Mouse (Mus musculus) ES-Bruce4 (cell line): ENCODE data around the gene Hip1r. TPM values are rescaled to one million over a fixed set of nuclear protein-coding genes. Genes with fewer than 3 reads are reported as not detected.

Experiments used
- H3K27ac ChIP-seq: 2 replicates; pipeline ENCODE4 v1.5.1; 2012; ENCODE audit warnings: low read length, inconsistent platforms; ENCODE audit not compliant: insufficient read depth
- H3K27me3 ChIP-seq: 2 replicates; pipeline ENCODE4 v1.6.1; 2012; ENCODE audit warnings: mild to moderate bottlenecking, low read length, inconsistent platforms; ENCODE audit not compliant: control insufficient read depth, poor library complexity, insufficient read depth, severe bottlenecking
- H3K36me3 ChIP-seq: 2 replicates; pipeline ENCODE4 v1.6.1; 2012; ENCODE audit warnings: inconsistent platforms, mild to moderate bottlenecking, low read length, moderate library complexity; ENCODE audit not compliant: control insufficient read depth, poor library complexity, insufficient read depth, severe bottlenecking
- H3K4me1 ChIP-seq: one replicate; pipeline ENCODE4 v1.8.1; 2011; ENCODE audit warnings: low read length; ENCODE audit not compliant: control insufficient read depth, insufficient read depth
- H3K4me3 ChIP-seq: 2 replicates; pipeline ENCODE4 v1.5.1; 2011; ENCODE audit warnings: low read depth, mild to moderate bottlenecking, low read length
- H3K9ac ChIP-seq: 2 replicates; pipeline ENCODE4 v1.6.1; 2012; ENCODE audit warnings: low read depth, mild to moderate bottlenecking, inconsistent platforms; ENCODE audit not compliant: poor library complexity, severe bottlenecking
- H3K9me3 ChIP-seq: replicated peaks from 2 replicates; pipeline ENCODE4 v1.6.1; 2012; ENCODE audit warnings: mild to moderate bottlenecking, low read length, inconsistent platforms; ENCODE audit not compliant: control insufficient read depth, poor library complexity, insufficient read depth, severe bottlenecking
- CTCF ChIP-seq: IDR thresholded peaks from one replicate; pipeline ENCODE4 v1.8.1; 2011; ENCODE audit warnings: low read depth, low read length
- EP300 ChIP-seq: IDR thresholded peaks from 2 replicates; pipeline ENCODE4 v1.6.1; 2011; ENCODE audit warnings: low read depth, low read length; ENCODE audit not compliant: insufficient read depth
- POLR2A ChIP-seq: IDR thresholded peaks from one replicate; pipeline ENCODE4 v1.8.1; 2011; ENCODE audit warnings: low read length; ENCODE audit not compliant: insufficient read depth
- polyA plus RNA-seq: library from polyadenylated mRNA; stranded (reverse); fragments of >200 nt; gene quantifications from 2 replicates; pipeline ENCODE4 v1.2.4, GENCODE M21; 2011; ENCODE audit warnings: low read depth; ENCODE audit not compliant: missing spikeins, insufficient read depth, insufficient read length

Gene Hip1r
- polyA plus RNA-seq, 1 experiment: 17.4 TPM

DNA sequence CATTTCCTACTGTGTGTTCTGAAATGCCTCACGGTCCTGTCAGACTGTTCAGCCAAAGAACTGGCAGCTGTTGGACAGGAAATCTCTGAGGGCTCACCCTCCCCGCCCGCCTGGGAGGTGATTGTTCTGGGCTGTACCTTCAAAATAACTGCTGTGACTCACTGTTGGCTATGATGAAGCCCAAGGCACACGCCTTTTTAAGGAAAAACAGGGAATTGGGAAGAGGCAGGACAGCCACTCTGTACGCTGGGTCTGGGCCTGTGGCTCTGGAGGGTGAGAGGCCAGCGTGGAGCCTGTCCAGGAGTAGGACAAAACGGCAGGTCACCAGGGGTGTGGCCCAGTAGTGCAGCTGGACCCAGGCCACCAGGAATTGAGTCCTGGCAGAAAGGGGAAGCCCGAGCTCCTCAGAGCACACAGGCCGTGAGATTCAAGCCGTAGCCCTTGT is 18.8 kb downstream of the Hip1r start:
- Histone ChIP-seq H3K36me3 (no peaks in the 10 kb centered on the region), H3K4me1 (no peaks in the 10 kb centered on the region), H3K27ac (no peak overlapping the region), H3K27me3 (no peaks in the 10 kb centered on the region), H3K9ac (no peak overlapping the region), H3K9me3 (no peaks in the 10 kb centered on the region), H3K4me3 (no peak overlapping the region)
- TF ChIP-seq CTCF (no peak), EP300 (no peak), POLR2A (no peak)

DNA sequence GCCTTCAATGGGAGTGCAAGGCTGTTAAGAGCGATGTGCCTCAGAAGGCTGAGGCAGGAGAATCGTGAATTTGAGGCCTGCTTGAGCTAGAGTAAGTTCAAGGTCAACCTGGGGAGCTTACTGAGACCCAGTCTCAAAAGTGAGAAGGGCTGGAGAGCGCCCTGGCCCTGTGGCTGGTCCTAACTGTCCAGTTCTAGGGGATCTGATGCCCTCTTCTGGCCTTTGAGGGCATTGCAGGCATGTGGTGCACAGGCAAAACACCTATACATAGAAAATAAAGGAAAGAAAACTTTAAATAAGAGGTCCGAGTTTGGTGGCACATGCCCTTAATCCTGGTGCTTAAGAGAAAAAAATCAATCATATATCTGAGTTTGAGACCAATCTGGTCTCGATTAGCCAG is 19.4 kb downstream of the Hip1r start:
- Histone ChIP-seq H3K27ac (no peak overlapping the region), H3K4me1 (no peaks in the 10 kb centered on the region), H3K9ac (no peak overlapping the region), H3K27me3 (no peaks in the 10 kb centered on the region), H3K9me3 (no peaks in the 10 kb centered on the region), H3K4me3 (no peak overlapping the region), H3K36me3 (no peaks in the 10 kb centered on the region)
- TF ChIP-seq EP300: no peak
- no peak for TF ChIP-seq POLR2A
- TF ChIP-seq CTCF: peak; percentile 89

DNA sequence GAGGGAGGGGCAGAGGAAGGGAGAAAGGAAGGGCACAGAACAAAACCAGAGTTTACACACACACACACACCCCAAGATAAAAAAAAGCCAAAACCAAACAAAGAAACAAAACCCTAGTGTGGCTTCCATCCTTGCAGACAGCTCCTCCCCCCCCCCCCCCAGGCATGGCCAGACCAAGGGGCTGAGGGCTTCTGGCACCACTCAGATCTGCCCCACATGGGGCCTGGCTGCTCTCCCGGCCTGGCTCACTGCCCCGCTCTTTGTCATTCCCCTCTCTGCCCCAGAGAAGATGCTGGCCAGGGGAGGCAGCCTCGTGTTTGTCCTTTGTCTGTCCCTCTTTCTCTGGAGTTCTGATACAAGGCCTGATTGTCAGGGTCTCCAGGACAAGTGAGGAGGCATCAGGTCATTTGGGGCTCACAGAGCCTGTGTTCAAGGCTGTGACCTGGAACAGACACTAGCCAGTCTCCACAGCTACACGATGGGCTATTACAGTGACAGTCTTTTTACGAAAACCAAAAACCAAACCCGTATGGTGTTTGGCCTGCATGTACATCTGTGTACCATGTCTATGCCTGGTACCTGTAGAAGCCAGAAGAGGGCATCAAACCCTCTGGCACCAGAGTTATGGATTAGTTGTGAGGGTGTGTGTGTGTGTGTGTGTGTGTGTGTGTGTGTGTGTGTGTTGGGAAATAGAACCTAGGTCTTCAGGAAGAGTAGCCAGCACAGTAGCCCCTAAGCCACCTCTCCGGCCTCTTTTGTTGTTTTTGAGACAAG is 20.0 kb downstream of the Hip1r start:
- no peak for TF ChIP-seq CTCF
- no peak for TF ChIP-seq POLR2A
- no peak for TF ChIP-seq EP300
- Histone ChIP-seq H3K36me3 (no peaks in the 10 kb centered on the region), H3K4me3 (no peak overlapping the region), H3K9me3 (no peaks in the 10 kb centered on the region), H3K4me1 (no peaks in the 10 kb centered on the region), H3K27me3 (no peaks in the 10 kb centered on the region), H3K27ac (no peak overlapping the region), H3K9ac (no peak overlapping the region)

DNA sequence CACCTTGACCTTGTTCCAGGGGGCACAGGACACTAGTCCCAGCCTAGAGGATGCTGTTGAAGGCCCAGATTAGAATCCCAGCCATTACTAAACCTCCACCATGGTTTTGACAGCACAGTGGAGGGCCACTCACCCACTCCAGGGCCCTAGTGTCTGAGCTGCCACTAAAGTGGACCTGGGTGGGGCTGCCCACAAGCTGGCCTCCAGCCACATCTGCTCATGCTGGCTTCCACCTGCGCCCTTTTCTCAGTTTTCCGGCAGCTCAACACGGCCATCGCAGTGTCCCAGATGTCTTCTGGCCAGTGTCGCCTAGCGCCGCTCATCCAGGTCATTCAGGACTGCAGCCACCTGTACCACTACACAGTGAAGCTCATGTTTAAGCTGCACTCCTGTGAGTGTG is 21.0 kb downstream of the Hip1r start:
- TF ChIP-seq POLR2A (no peak), EP300 (no peak), CTCF (no peak)
- no peak overlapping the region for H3K9ac ChIP-seq
- no peaks in the 10 kb centered on the region for H3K9me3 ChIP-seq
- H3K27me3 ChIP-seq: no peaks in the 10 kb centered on the region
- H3K27ac ChIP-seq: no peak overlapping the region
- no peaks in the 10 kb centered on the region for H3K36me3 ChIP-seq
- H3K4me3 ChIP-seq: no peak overlapping the region
- no peaks in the 10 kb centered on the region for H3K4me1 ChIP-seq

DNA sequence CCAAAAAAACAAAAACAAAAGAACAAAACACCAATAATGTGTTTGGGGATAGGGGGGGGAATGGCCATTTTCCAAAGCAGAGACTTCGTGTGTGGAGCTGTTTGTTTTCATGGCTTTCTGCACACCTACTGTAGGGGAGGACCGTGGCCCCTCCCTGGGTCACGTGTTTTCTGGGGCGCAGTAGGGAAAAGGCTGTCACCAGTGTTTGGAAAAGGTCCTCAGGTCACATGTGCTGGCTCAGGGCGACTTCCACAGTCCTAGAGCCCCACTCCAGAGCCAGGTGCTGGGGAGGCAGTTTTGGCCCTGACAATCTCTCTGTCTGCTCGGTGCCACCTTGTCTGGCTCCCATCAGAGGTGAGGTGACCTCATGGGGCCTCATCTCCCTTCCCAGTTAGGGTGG is 22.0 kb downstream of the Hip1r start:
- Histone ChIP-seq H3K27me3 (no peaks in the 10 kb centered on the region), H3K27ac (no peak overlapping the region), H3K9me3 (no peaks in the 10 kb centered on the region), H3K4me1 (no peaks in the 10 kb centered on the region), H3K36me3 (no peaks in the 10 kb centered on the region), H3K9ac (no peak overlapping the region), H3K4me3 (no peak overlapping the region)
- TF ChIP-seq POLR2A (no peak), EP300 (no peak), CTCF (no peak)

DNA sequence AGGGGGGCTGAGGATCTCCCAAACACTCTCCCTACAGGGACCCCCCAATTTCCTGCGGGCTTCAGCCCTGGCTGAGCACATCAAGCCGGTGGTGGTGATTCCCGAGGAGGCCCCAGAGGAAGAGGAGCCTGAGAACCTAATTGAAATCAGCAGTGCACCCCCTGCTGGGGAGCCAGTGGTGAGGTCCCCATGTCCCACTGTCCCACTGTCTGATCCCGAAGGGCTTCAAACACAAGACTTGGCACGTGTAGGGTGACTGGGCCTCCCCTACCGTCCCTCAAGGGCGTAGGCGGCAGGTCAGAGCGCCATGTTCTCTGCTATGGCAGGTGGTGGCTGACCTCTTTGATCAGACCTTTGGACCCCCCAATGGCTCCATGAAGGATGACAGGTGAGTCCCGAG is 22.8 kb downstream of the Hip1r start:
- H3K27me3 ChIP-seq: no peaks in the 10 kb centered on the region
- H3K9ac ChIP-seq: no peak overlapping the region
- H3K9me3 ChIP-seq: no peaks in the 10 kb centered on the region
- H3K36me3 ChIP-seq: no peaks in the 10 kb centered on the region
- no peaks in the 10 kb centered on the region for H3K4me1 ChIP-seq
- TF ChIP-seq CTCF (peak; percentile 21), EP300 (no peak)
- no peak overlapping the region for H3K4me3 ChIP-seq
- H3K27ac ChIP-seq: no peak overlapping the region
